Comparison of ENCODE assay signal across 9 mouse cellular contexts in genomic region chr2:25289651-25290050, GRCm38 (mm10). TPM values are rescaled to one million over a fixed set of nuclear protein-coding genes. Genes with fewer than 3 reads are reported as not detected.
DNase-seq lines count a peak whose midpoint lies in the region; ATAC-seq lines count a peak whose summit lies in the region.
"Had no signal": no experiment of that assay in that cellular context is flagged by ENCODE, and none has a peak within 500 bp of the region (broad histone marks: within the 10 kb centered on the region; RNA-seq: fewer than 3 reads in every experiment).

TSS of gene Lrrc26 (plus strand) at chr2:25289915.

- ATAC-seq in neural tube, embryonic 12.5 days (ENCODE audit: low FRiP score, low read depth), result no peak
- no peak for ATAC-seq in embryonic facial prominence, embryonic 14.5 days (ENCODE audit: low read depth)

- H3K9ac ChIP-seq in neural tube, embryonic 12.5 days, result no peak within 1 kb of the TSS
- no peak within 1 kb of the TSS for H3K9ac ChIP-seq in embryonic facial prominence, embryonic 14.5 days (ENCODE audit: low read depth, low read length)

- peaks cover 69% of the 10 kb centered on the region for H3K27me3 ChIP-seq in neural tube, embryonic 12.5 days (replicated peaks)
- peaks cover 62% of the 10 kb centered on the region for H3K27me3 ChIP-seq in embryonic facial prominence, embryonic 14.5 days (replicated peaks; ENCODE audit: control insufficient read depth, insufficient read depth, low read length)

- no peaks in the 10 kb centered on the region for H3K9me3 ChIP-seq in neural tube, embryonic 12.5 days
- no peaks in the 10 kb centered on the region for H3K9me3 ChIP-seq in embryonic facial prominence, embryonic 14.5 days (ENCODE audit: control insufficient read depth, low read length)

- H3K36me3 ChIP-seq in neural tube, embryonic 12.5 days, result peaks cover 16% of the 10 kb centered on the region
- peaks cover 18% of the 10 kb centered on the region for H3K36me3 ChIP-seq in embryonic facial prominence, embryonic 14.5 days (ENCODE audit: control insufficient read depth, insufficient read depth, low read length)

- H3K4me1 ChIP-seq in neural tube, embryonic 12.5 days, result peaks cover 23% of the 10 kb centered on the region
- 0 out of 2 replicates have a peak, but pooled peaks cover 4% of the 10 kb centered on the region for H3K4me1 ChIP-seq in embryonic facial prominence, embryonic 14.5 days (ENCODE audit: control insufficient read depth, insufficient read depth, low read length)

- 12% methylated on average over 11 of the region's 11 CpGs for WGBS in neural tube, embryonic 12.5 days
- 7% methylated on average over 9 of the region's 11 CpGs for WGBS in embryonic facial prominence, embryonic 14.5 days

- no peak for DNase-seq in neural tube, embryonic 10.5 days (ENCODE audit: extremely low spot score, low spot score)
- peak; percentile 32 for DNase-seq in embryonic facial prominence, embryonic 14.5 days (ENCODE audit: low spot score)
- peak; percentile 73 for DNase-seq in kidney, adult 18-20 months
- DNase-seq in lung, postnatal 14 days, result peak; percentile 44
- DNase-seq in c-Kit-positive CD71-positive TER-119-positive erythroid progenitor cells, embryonic 14.5 days (ENCODE audit: low spot score), result no peak
- DNase-seq in adrenal gland, adult 8-10 months, result no peak
- no peak for DNase-seq in left cerebral cortex, adult 9 months (ENCODE audit: low spot score in 2 of 2)

- H3K4me2 ChIP-seq in neural tube, embryonic 12.5 days (replicated peaks), result peak within 1 kb of the TSS; percentile 38
- H3K4me2 ChIP-seq in embryonic facial prominence, embryonic 14.5 days (ENCODE audit: low read depth, low read length), result peak within 1 kb of the TSS; percentile 47

- no peak within 1 kb of the TSS for H3K27ac ChIP-seq in neural tube, embryonic 12.5 days
- H3K27ac ChIP-seq in embryonic facial prominence, embryonic 14.5 days (replicated peaks; ENCODE audit: low read depth, low read length), result no peak within 1 kb of the TSS

- peak within 1 kb of the TSS; percentile 13; the same call in 1 of the 2 replicates for H3K4me3 ChIP-seq in neural tube, embryonic 12.5 days
- peak within 1 kb of the TSS; percentile 27 for H3K4me3 ChIP-seq in embryonic facial prominence, embryonic 14.5 days (ENCODE audit: low read depth, low read length)

RNA-seq across cellular contexts. Expression of gene Lrrc26, which starts in this region (rescaled TPM):
- not detected in 2 replicates for polyA plus RNA-seq in neural tube, embryonic 12.5 days (2016; fragmentation: Nextera tagmentation; extraction: Ambion mirVana)
- 2.3 and 5.1 TPM in 2 replicates for polyA plus RNA-seq in embryonic facial prominence, embryonic 14.5 days (2014; fragmentation: Nextera tagmentation; extraction: Ambion mirVana)
- total RNA-seq in adrenal gland, adult 8-10 months (2022), result not detected
- total RNA-seq: left cerebral cortex, adult 18-20 months had no signal

Comparison
In these comparisons a context has a peak if more than half of its experiments do, and no peak if none do; other contexts are left out.
1. DNase-seq: peak in embryonic facial prominence, embryonic 14.5 days (single experiment), kidney, adult 18-20 months (single experiment) and lung, postnatal 14 days (single experiment); none in neural tube, embryonic 10.5 days (single experiment), c-Kit-positive CD71-positive TER-119-positive erythroid progenitor cells, embryonic 14.5 days (single experiment), adrenal gland, adult 8-10 months (single experiment) and left cerebral cortex, adult 9 months (0 of 2).